Mouse (Mus musculus) liver, postnatal 0 days (tissue): ENCODE results near the gene Tbx19.

Experiments
- CTCF ChIP-seq: sonication (generic); IDR thresholded peaks from 2 replicates; pipeline ENCODE4 v1.5.1; 2016; ENCODE audit warnings: antibody characterized with exemption, low read depth
- EP300 ChIP-seq: IDR thresholded peaks from 2 replicates; pipeline ENCODE4 v1.6.1; 2016; ENCODE audit warnings: antibody characterized with exemption, low read depth, mild to moderate bottlenecking

DNA sequence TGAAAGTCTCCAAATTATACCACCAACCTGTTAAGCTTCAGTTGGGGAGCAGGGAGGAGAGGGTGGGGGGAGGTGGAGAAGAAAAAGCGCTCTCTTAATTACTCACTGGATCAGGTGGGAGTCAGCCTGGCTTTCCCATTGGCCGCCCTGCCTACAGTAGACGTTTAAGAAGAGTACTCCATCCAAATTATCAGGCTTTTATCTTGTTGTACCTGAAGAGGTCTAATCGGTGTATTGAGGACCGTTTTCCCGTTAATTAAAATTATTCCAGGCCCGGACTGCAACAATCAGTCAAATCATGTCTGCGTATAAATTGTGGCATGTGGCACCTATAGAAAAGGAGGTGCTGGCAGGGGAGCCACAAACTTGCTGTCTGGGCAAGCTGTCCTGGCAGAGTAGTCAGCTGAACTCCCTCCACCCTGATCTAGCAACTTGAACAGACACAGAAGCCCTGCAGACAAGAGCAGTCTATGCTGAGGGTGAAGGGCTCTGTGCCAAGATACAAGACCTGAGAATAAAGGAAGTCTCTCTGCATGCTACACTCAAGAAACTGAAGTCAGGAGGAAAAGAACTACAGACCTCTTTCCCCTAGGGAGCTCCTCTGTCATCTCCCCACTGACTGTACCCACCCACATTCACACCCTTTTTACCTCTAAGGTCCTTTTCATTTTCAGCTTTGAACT is at the start of gene Tbx19:
- TF ChIP-seq CTCF, result no peak
- TF ChIP-seq EP300, result no peak
